Mouse (Mus musculus): ENCODE results near the gene Mrps36.
"Not testable (repeated sequence)": the region's sequence is repeated elsewhere in the genome, so short reads cannot be mapped to it uniquely, and the experiment has no call there.

Gene Mrps36

DNA sequence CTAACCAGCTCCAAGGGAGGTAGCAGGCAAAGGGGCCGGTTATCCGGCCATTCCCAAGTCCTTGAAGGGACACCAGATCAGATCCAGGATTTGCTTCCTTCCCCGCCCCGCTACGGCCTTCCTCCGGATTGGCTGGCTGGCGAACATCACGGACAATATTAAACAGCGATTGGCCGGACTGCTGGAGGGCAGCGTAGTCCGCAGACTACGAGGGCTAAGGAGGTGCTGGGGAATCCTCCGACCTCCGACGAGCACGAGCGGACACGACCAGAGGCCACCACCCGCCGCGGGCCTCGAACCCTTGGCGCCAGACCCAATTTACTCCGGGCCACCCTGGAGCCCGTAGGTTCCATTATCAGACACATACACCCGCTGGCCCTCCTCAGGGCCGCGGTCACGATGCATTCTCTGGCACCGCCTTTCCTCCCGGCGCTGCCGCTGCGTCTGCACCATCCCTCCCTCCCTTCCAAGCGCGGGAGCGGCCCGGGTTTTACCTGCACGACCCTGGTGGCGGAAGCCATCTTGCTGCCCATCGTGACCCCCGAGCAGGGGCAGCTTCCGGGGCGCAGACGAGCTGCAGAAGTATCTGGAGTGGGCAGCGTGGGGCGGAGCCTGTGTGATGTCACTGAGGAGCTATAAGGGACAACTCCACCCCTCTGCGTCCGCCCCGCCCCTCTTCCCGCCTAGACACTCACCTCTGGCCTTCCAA, at the start of gene Mrps36:
TSS of gene Mrps36 (minus strand) at position 624 of the 709 bp plus-strand sequence.
- DNase-seq (ENCODE audit: low spot score), result peak; percentile 93

- DNase-seq (ENCODE audit: low spot score), result no peak
Measured at GRCm38 (mm10) chr13:100789083-100789482, 44.6 kb upstream of the Mrps36 start.

DNA sequence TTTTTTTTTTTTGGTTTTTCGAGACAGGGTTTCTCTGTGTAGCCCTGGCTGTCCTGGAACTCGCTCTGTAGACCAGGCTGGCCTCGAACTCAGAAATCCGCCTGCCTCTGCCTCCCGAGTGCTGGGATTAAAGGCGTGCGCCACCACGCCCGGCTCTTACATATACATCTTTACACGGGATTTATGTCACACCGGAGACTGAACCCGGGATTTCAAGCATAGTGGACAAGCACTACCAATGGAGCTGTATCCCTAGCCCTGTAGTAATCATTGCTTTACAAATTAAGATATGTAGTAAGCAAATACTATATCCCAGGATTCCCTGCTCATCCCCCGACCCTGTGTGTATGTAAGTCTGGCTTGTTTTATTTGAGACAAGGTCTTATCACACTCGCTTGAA, 43.6 kb upstream of the Mrps36 start:
- DNase-seq (ENCODE audit: low spot score), result not testable (repeated sequence)

- DNase-seq (ENCODE audit: low spot score), result no peak
Measured at GRCm38 (mm10) chr13:100787316-100788010, 43.0 kb upstream of the Mrps36 start.

GRCm38 (mm10) chr13:100786414-100786867, 42.0 kb upstream of the Mrps36 start, which contains the start of gene Ccnb1:
Gene Ccnb1 (minus strand): TSS chr13:100786570.
- peak; percentile 94 for DNase-seq (ENCODE audit: low spot score)

DNA sequence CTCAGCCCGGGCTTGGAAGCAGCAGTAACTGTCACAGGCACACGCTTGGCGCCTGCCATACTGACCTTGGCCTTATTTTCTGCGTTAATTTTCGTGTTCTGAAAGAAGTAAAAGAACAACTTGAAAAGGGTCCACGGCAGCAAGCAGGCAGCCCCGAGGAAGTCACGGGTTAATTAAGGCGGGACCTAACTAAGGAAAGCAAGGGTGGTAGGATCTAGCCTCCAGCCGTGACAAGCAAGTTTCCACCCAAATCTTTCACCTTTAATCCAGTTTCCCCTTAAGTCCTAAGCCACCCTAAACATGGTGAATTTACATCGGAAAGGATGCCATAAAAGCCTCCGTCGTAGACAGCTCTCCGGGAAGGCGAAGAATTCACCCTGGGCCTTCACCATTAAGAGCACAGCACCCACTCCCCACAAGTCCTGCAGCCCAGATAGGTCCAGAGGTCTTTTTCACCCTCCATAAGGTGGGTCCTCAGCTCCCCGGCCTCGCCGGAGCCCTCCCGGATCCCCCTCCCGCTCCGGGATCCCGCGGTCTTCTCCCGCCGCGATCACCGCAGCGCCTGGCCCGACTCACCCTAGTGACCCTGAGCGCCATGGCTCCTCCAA, 41.5 kb upstream of the Mrps36 start:
- DNase-seq (ENCODE audit: low spot score), result no peak

- no peak for DNase-seq (ENCODE audit: low spot score)
Measured at GRCm38 (mm10) chr13:100777491-100777890, 33.0 kb upstream of the Mrps36 start.

GRCm38 (mm10) chr13:100776710-100777109, 32.3 kb upstream of the Mrps36 start:
- no peak for DNase-seq (ENCODE audit: low spot score)

GRCm38 (mm10) chr13:100776056-100776419, 31.6 kb upstream of the Mrps36 start:
- no peak for DNase-seq (ENCODE audit: low spot score)

DNA sequence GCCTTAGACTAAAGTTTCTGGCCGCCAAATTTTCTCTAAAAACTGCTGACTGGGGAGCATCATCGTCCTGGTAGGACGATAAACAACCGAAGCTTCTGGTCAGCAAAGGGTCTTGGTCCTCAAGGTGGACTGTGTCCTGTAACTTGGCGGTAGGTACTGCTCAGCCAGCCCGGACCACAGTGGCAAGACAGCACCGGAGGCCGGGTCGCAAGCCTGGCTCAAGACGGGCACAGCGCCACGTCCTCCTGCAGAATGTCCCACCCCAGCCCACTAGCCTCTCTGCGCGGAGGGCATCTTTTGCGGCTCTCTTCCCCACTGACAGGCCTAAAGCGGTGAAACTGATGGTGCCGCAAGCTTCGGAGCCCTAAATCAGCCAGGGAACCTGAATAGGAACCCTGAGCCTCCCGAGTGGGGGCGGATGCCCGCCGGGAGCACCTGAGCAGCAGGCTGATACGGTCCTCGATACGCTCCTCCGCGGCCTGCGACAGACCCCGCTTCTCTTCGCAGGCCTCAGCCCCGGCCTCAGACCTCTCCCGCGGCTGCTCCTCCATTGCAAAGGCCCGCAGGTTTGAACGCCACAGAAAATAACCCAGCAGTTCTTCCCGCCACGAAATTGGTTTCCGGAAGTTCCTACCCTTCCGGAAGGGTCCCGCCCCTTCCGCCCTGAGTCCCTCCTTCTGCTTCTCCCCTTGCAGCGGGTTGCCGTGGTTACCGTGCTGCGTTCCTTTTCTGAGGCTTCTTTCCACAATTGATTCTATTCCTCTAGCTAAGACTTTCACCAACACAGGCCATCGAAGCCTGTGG, 31.0 kb upstream of the Mrps36 start, which contains the start of gene Cenph:
TSS of gene Cenph (minus strand) at position 648 of the 804 bp plus-strand sequence.
- DNase-seq (ENCODE audit: low spot score), result peak; percentile 87

- no peak for DNase-seq (ENCODE audit: low spot score)
Measured at GRCm38 (mm10) chr13:100774704-100775103, 30.2 kb upstream of the Mrps36 start.

GRCm38 (mm10) chr13:100755329-100755728, 10.9 kb upstream of the Mrps36 start:
- no peak for DNase-seq (ENCODE audit: low spot score)

DNA sequence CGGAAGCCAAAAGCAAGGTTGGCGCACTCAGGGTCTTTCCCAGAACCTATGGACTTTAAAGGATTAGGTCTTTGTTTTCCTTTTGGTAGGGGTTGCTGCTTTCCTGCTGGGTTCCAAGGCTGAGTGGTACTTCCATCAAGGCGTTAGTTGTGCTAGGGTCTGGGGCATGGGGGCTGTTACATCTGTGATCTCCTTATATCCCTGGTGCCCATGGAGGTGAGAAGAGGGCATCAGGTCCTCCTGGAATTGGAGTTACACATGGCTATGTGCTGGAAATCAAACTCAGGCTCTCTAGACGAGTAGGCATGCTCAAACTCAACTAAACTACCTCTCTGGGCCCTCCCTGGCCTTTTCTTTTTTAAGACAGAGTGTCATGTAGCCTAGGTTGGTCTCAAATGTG, 9.7 kb upstream of the Mrps36 start:
- DNase-seq (ENCODE audit: low spot score), result no peak

GRCm38 (mm10) chr13:100753011-100753410, 8.6 kb upstream of the Mrps36 start:
- DNase-seq (ENCODE audit: low spot score), result no peak

GRCm38 (mm10) chr13:100752529-100752928, 8.1 kb upstream of the Mrps36 start:
- DNase-seq (ENCODE audit: low spot score), result no peak

- no peak for DNase-seq (ENCODE audit: low spot score)
Measured at GRCm38 (mm10) chr13:100751402-100751801, 6.9 kb upstream of the Mrps36 start.

- DNase-seq (ENCODE audit: low spot score), result no peak
Measured at GRCm38 (mm10) chr13:100750799-100751198, 6.3 kb upstream of the Mrps36 start.

- no peak for DNase-seq (ENCODE audit: low spot score)
Measured at GRCm38 (mm10) chr13:100748638-100749037, 4.2 kb upstream of the Mrps36 start.

DNA sequence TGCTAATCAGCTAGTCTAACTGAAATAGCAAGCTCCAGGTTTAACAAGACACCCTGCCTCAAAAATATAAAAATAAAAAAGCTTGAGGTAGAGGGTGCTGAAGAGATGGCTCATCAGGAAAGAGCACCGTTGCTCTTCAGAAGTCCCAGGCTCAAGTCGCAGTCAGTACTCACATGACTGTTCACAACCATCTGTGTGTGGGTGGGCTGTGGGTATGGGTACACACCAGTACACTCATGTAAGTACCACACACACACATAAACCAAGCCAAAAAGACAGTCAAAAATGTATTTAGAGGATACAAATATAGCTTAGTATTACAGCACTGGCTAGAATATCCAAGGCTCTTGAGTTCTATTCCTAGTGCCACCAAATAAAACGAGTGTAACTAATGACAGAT, 1.6 kb upstream of the Mrps36 start:
- no peak for DNase-seq (ENCODE audit: low spot score)

DNA sequence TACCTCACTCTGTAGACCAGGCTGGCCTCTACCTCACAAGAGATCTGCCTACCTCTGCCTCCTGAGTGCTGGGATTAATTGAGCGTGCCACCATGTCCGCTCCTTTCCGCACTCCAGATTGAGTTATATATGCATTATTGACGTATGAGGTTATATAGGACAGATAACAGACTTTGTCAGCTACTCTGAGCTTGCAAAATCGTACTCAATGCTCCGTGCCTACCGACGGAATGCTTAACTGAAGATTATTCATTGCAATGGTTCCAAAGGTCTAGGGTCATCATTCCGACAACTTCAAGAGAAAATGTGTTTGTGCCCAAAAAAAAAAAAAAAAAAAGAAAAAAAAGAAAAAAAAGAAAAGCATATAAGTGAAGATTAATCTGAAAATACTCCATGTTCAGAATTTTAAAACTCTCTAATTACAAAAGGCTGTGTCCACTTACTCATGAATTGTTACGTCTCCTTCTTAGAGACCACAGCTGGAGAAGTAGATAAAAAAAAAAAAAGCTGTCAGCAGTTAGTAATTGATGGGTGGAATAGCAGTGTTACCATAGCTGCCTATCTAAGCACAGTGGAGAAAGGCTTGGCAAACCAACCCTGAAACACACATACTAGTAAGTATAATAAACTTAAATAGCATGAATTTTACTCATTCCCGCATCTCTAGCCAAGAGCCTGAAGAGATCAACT, 968 bp downstream of the Mrps36 start:
- no peak for DNase-seq (ENCODE audit: low spot score)

DNA sequence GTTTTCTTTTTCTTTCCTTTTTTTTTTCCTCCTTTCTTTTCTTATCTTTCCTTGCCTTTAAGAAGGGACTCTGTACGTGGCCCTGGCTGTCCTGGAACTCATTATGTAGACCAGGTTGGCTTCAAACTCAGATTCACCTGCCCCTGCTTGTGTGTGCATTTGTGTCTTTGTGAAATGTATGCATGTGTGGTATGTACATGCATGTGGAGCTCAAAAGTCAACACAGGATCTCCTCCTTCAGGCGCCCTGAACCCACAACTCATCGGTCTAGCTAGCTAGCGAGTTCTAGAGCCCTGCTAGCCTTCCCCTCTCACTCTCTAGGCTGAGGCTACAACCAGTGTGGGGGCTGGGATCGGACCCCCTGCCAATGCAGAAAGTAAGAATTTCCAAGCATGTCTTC, 1.6 kb downstream of the Mrps36 start:
- DNase-seq (ENCODE audit: low spot score), result no peak

DNA sequence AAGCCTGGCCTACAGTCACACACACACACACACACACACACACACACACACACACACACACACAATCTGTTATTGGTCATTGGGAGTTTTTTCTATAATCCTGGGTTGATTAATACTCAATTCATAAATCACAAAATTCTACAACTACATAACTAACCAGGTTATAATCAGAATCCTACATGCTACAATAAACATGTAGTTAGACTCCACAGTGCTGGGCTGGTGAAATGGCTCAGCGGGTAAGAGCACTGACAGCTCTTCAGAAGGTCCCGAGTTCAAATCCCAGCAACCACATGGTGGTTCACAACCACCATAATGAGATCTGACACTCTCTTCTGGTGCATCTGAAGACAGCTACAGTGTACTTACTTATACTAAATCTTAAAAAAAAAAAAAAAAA, 11.7 kb downstream of the Mrps36 start:
- DNase-seq (ENCODE audit: low spot score), result no peak

Data from testis, postnatal 14 days (tissue).